Mouse (Mus musculus) frontal cortex, adult (tissue): ENCODE results near the gene Cmbl.

ENCODE experiments used
- ATAC-seq: cut with Nextera tagmentation; 2 replicates; pipeline ENCODE4 v1.9.2; 2017; ENCODE audit warnings: mild to moderate bottlenecking, moderate library complexity, mixed read lengths; ENCODE audit not compliant: low TSS enrichment

Gene Cmbl

DNA sequence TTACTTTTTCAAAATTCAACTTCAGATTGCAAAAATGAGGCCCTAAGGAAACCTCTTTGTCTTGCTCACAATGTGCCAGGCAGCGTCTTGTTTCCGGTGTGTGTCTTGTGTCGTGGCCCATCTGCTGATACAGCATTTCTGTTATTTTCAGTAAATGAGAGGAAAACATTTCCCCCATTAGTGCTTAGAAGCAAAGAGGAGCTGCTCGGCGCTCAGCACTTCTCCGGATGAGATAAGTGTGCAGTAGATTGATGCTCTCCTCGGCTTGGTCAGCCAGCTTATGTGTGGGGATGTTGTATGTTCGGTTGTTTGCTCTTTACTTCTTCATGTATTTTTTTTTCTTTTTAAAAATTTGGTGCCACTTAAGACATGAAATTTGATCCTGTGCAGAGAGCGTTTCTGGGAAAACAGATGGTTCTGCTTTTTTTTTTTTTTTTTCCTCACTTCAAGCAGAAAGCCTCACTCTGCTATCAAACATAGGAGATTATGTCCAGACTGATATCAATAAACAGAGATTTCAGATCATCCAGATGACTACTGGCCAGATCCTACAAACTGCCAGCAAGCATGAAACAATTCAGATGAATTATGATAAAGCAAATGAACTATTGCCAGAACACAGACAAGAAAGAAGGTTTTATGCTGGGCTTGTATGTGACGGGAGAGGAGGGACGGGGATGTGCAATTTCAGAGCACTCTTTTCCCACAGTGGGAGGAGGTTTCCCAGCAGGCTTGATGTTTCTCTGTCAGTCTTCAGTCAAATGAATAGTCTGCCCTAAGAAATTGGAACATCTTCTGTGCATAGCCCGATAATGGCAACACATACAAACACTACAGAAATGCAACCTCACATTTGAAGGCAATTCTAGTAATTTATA is 62.3 kb downstream of the Cmbl start:
- ATAC-seq, result peak; percentile 64

DNA sequence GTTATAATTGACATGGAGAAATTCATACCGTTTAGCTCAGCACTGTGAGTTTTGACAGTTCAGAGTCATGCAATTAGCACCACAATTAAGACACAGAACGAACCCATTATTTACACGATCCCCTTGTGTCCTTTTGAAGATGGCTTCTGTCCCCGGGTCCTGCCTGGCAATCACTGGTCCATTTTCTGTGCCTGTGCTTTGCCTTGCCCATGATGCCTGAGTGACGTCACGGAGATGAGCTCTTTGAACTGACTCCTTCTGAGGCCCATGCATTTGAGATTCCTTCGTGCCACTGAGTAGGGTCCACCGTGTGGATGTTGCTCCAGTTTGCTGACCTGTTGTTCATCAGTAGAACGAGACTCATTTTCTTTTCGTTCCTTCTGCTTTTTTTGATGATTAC is 63.0 kb downstream of the Cmbl start:
- ATAC-seq, result no peak

DNA sequence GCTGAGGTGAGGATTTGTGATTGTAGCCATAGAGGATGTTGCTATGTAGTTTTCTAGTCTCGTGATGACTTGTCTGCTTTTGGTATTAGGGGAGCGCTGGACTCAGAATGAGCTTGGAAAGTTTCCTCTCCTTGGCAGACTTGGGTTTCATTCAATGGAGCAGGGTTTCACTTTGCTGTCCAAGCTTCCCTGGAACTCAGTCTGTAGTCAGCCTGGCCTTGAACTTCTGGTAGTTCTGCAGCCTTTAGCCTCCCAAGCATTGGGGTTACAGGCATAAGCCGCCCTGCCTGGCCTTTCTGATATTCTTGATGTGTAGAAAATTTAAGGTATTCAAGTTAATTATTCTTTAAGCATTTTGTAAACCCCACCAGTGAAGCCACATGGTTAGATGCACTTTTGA is 64.4 kb downstream of the Cmbl start:
- no peak for ATAC-seq

DNA sequence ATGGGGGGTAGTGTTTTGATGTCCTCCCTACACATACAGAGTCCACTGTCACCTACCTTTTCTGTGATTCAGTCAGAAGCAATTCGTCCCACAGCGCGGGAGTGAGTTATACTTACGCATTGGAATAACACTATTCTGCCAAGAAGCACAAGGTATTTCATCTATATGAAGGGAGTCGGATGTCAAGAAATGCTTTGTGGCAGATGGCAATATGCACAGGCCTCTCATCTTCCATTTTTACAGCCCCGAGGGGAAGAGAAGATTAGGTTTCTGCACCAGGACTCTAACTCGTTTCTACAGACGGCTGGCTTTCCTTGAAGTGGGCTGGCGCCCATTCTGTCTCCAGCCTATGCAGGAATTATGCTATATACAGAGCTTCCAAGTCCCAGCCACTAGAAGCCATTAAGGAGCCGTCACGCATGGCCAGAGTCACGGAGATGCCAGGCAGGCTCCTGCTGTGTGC is 66.2 kb downstream of the Cmbl start:
- no peak for ATAC-seq

DNA sequence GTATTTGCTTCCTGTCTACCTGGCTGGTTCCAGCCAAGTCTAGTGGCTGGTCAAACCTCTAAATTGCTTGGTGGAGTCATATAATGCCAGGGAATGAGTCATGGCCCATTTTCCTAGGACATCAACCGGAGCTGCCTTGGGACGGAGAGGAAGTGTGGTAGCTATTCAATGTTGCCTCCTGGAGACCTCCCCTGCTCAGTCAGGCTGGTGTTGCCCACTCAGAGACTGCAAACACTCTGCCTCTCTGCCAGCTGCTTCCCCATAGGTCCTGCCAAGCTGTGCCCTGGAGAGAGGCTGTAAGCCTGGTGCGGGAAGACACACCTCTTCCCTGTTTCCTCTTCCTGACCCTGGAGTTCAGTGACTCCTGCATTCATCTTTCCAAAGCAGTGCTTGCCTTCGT is 67.3 kb downstream of the Cmbl start:
- ATAC-seq, result no peak

DNA sequence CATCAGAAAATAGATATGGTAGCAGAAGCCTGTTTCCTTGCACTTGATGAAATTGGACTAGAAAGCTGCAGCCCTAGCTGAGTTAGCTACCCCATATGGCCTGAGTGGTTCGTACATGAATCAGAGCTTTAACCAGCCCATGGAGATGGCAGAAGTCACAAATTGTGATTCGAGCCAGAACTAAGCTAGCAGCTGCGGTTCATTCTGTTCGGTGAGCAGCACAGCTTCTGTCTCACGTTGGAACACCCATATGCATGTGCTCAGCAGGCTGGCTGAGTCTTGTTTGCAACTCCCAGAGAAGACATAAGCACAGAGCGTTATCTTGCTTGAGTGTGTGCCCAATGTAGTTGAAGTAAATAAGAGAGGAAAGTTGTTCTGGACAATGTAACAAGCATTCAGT is 69.4 kb downstream of the Cmbl start:
- ATAC-seq, result peak; percentile 99

DNA sequence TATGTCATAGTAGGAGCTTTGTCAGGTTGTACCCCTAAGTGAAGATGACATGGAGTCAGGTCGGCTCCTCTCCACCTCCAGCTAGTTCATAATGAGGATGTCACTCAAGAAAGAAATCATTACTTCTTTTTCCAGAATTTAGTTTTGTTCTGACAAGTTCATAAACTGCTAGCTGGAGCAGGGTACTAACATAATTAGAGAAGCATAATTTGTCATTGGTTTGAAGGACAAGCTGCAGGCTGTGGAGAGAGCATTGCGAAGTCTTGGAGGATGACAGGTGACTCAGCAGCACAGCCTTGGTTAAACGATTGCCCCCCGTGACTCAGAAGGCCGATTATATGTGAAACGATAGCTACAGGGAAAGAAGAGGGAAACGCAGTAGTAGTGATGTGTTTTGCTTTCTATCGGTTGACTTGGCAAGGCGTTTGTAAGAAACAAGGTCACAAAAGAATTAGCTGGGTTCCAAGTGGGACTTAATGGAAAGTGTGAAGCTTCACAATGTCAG is 71.0 kb downstream of the Cmbl start:
- ATAC-seq, result no peak
